Mouse (Mus musculus): ENCODE results near the gene Gnat1.

The Gnat1 gene

DNA sequence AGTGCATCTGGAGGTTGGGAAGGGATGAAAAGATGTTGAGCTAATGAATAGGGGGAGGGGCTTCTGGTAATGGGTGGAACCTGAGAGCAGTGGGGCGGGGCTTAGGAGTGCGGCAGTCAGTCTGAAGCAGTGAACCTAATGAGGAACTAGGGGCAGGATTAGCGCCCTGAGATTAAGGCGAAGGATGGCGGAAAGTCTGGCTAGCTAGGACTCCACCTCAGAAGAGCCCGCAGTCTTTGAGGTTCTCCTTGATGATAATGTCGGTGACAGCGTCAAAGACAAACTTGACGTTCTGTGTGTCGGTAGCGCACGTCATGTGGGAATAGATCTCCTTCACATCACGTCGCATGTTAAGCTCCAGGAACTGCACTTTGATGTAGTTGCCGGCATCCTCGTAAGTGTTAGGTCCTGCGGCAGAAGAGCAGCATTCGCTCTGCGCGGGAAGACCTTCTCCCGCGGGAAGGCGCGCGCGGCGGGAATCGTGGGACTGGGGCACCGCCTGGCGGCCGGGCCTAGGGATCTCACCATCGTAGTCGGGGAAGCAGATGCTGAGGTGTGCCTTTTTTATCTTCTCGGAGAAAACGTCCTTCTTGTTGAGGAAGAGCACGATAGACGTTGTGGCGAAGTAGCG, 3.7 kb downstream of the Gnat1 start:
- peak; percentile 18 for DNase-seq (ENCODE audit: low read depth, low spot score)

- no peak for DNase-seq (ENCODE audit: low read depth, low spot score)
Observed at GRCm38 (mm10) chr9:107674609-107675429, 4.7 kb downstream of the Gnat1 start.

DNA sequence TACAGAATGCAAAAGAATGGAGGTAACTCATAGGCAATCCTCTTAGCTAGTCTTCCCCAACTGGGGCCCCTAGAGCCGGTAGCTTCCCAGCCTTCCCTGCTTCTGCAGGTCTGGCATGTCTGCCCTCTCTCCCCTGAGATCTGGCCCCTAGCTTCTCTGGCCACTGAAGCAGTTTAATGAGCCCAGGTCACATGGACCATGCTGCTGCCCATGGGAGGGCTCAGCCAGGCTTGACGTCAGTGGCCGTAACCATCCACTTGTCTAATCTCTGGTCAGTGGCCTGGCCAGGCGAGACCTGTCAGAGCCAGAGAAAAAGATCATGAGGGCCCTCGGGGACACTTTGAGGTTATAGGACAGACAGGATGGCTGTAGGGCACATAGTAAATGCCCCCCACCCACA, 9.3 kb downstream of the Gnat1 start:
- DNase-seq (ENCODE audit: low read depth, low spot score), result no peak

GRCm38 (mm10) chr9:107669480-107669945, 10.0 kb downstream of the Gnat1 start, which contains the start of gene Slc38a3:
Slc38a3 (minus strand) TSS chr9:107669530.
- no peak for DNase-seq (ENCODE audit: low read depth, low spot score)

DNA sequence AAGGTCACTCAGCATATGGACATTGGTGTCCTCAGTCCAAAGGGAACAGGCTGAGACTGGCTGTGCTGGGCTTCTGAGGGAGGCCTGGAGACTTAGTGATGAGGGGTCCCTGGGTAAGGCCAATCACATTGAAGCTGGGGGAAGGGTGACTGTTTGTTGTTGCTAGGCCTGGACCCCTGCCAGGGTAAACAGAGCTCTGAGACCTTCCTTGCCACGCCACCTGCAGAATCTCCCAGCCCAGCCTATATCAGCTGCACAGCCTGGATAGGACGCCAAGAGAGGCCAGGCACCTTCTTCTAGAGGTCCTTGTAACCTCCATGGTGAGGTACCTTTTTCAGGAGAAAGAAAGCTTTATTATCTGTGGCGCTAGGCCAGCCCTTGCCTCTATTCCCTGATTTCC, 10.6 kb downstream of the Gnat1 start:
- DNase-seq (ENCODE audit: low read depth, low spot score), result no peak

DNA sequence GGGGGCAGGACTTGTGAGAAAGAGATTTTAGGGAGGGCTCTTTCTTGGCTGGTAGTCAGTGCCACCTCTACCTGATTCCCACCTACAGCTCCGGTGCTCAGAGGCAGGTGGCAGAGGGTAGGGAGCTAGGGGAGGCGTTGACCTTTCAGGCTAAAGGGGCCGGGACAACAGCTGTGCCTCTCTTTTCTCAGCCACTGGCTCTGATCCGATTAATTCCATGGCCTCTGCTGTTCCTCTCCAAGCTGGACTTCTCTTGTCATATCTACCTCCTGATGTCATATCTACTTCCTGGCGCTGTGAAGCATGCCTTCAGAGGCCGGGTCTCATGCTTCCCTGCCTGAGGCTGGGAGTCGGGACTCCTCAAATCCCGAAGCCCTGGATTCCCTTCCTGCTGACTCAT, 11.5 kb downstream of the Gnat1 start:
- DNase-seq (ENCODE audit: low read depth, low spot score), result no peak

GRCm38 (mm10) chr9:107667219-107667618, 12.3 kb downstream of the Gnat1 start:
- no peak for DNase-seq (ENCODE audit: low read depth, low spot score)

GRCm38 (mm10) chr9:107666751-107667205, 12.7 kb downstream of the Gnat1 start:
- DNase-seq (ENCODE audit: low read depth, low spot score), result no peak

DNA sequence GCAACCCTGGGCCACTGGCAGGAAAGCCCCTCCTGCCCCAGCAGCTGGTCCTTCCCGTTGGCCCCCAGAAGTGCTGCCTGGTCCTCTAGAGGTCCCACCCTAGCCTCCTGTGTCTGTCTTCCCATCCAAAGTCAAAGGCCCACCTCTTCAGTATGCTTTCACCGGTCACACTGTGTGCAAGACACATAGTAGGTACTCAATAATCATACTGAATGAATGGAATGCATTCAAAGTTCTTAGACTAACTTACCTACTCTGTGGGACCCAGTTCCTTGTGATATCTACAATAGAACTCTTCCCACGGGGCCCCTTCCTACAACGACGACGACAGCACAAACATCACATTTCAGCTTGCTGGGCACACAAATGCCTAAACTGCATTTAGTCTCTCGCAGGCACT, 14.2 kb downstream of the Gnat1 start:
- no peak for DNase-seq (ENCODE audit: low read depth, low spot score)

GRCm38 (mm10) chr9:107663525-107663924, 16.0 kb downstream of the Gnat1 start:
- DNase-seq (ENCODE audit: low read depth, low spot score), result no peak

- no peak for DNase-seq (ENCODE audit: low read depth, low spot score)
Observed at GRCm38 (mm10) chr9:107662342-107662741, 17.2 kb downstream of the Gnat1 start.

DNA sequence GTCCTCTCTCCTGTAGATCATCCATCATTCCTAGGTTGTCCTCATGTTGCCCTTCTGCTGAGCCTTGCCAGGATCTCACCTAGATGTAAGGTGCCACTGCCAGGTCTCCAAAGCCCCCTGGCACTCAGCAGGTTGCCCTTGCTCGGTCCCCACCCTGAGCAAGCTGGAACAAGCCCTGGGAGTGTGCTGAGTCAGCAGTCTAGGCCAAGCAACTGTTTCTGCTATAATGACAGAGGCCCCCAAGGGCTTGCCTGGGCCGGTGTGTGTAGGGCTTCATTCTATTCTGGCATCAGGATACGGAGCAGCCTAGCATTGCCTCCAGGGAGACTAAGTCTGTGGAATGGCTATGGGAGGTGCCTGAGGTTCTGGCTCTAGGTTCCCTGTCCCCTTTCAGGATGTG, 18.7 kb downstream of the Gnat1 start:
- no peak for DNase-seq (ENCODE audit: low read depth, low spot score)

- no peak for DNase-seq (ENCODE audit: low read depth, low spot score)
Observed at GRCm38 (mm10) chr9:107659961-107660360, 19.6 kb downstream of the Gnat1 start.

- DNase-seq (ENCODE audit: low read depth, low spot score), result no peak
Observed at GRCm38 (mm10) chr9:107659551-107659950, 20.0 kb downstream of the Gnat1 start.

DNA sequence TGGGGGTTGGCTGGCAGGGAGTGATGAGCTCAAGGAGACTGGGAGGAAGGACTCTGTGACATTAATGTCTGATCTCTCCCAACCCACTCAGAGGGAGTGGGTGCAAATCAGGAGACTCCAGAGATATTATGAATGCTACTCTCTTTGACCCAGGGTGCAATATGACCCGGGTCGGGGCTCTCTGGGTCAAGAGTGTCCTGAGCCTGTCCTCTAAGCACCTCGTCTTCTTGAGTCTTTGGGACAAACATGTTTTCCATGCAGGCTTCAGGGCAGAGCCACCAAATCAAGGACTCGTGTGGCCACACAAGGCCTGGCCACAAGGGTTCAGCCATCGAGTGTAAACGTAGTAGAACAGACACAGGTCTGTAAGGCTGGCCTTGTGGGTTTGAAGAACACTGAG, 21.4 kb downstream of the Gnat1 start:
- DNase-seq (ENCODE audit: low read depth, low spot score), result no peak

DNA sequence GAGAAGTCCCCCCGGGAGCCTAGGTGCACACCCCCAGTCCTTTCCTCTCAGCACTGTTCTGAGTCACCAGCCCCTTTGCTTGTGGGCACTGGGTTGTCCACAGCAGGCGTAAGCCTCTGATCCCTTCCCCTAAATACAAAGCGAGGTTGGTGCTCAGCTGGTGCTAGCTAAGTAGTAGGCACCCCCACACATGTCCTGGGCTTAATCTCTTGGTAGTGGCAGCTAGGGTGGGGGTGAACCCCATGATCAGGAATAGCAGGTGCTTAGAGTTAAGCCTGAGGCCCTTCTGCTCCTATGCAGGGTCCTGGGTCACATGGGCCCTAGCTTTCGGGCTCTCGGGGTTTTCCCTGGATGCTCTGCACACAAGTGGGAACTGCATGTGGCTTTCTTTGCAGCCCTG, 22.4 kb downstream of the Gnat1 start:
- DNase-seq (ENCODE audit: low read depth, low spot score), result no peak

DNA sequence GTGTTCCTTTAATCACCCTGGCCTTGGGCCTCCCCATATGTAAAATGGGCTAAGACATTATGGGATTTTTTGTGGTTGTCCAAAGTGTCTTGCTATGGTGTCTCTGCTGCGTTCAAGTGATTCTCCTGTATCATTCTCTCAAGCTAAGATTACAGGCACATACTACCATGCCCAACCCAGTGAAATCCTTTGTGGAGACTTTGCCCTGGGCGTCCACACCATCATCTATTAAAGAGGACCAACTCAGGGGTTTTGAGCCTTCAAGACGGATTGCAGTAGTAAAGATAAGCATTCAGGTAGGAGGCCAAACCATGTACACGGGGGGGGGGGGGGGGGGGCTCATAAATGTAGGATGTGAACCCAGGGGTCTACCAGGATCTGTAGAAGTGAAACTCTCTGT, 24.9 kb downstream of the Gnat1 start:
- DNase-seq (ENCODE audit: low read depth, low spot score), result no peak

GRCm38 (mm10) chr9:107653474-107653873, 26.0 kb downstream of the Gnat1 start:
- DNase-seq (ENCODE audit: low read depth, low spot score), result no peak

DNA sequence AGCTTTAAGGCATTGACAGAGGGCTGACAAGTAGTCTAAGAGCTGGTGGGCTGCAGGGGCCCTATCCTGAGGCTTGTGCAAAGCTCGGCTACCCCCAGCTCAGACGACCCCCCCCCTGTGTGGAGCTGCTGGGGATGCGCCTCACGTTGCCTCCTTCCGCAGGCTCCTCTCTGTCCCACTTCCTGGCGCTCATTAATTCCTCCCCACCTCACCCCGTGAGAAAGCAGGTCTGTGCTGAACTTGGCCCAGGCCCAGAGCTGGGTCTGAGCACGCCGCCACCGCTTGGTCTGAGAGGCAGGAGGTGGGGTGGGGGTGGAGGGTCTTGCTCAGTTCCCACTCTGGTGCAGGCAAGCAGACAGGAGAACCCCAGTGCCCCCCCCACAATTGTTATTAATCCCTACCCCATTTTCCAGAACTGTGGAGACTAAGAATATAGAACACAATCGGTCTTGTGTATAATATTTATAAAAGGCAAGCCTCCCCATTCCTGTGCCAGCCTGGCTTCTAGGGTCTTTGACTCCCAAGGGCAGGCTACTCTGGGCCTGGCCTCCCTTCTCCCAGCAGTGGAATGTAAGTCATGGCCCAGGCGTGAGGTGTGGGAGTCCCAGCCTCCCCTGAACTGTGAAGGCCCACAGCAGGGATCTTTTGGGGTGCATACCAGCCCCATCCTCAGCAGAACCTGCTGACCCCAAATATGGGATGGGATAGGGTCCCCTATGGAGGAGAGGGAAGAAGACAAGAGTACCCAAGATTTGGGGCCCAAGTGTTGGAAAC, 28.6 kb downstream of the Gnat1 start:
- no peak for DNase-seq (ENCODE audit: low read depth, low spot score)

DNA sequence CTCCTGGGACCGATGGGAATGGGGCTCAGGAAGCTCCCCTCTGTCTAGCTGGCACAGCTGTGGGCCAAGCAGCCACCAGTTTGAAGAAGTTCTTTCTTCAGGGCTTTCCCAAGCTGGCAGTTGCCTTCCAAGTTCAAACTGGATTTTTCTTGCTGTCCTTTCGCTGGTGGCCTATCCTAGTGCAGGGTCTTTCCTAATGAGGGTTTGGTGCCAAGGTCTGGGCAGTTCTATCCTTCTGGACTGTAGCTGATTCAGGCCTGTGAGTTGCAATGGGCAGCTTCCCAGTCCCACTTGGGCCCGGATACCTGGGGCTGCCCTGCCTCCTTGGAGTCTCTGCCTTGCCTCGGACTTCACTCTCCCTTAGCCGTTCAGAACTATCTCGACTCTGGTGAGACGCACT, 29.3 kb downstream of the Gnat1 start:
- DNase-seq (ENCODE audit: low read depth, low spot score), result no peak

DNA sequence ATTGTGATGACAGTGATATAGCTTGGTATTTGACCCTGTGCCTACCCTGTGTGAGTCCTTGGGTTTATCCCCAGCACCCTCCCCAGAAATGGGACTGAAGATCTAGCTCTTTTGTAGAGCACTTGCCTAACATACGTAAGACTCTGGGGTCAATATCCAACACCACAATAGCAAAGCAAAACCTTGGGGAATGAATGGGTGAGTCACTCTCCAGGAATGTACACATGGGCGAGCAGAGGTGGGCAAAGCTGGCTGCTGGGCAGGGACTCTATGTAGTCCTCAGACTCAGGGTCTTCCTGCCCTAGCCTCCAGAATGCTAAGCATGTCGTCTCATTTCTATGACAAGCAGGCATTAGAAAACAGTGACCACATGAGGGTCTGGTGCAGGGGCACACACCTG, 30.7 kb downstream of the Gnat1 start:
- DNase-seq (ENCODE audit: low read depth, low spot score), result no peak

- no peak for DNase-seq (ENCODE audit: low read depth, low spot score)
Observed at GRCm38 (mm10) chr9:107646975-107647374, 32.5 kb downstream of the Gnat1 start.

All from telencephalon, adult 2 months (tissue).